Mouse (Mus musculus): ENCODE data around the gene Dytn. TPM values are rescaled to one million over a fixed set of nuclear protein-coding genes. Genes with fewer than 3 reads are reported as not detected.
"Not testable (repeated sequence)": the region's sequence is repeated elsewhere in the genome, so short reads cannot be mapped to it uniquely, and the experiment has no call there.

The Dytn gene
- polyA plus RNA-seq, 1 experiment, result not detected

DNA sequence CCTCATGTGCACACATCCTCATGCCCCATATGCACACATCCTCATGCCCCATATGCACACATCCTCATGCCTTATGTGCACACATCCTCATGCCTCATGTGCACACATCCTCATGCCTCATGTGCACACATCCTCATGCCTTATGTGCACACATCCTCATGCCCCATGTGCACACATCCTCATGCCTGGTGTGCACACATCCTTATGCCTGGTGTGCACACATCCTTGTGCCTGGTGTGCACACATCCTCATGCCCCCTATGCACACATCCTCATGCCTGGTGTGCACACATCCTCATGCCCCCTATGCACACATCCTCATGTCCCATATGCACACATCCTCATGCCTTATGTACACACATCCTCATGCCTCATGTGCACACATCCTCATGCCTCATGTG, 56.3 kb downstream of the Dytn start:
- H3K4me3 ChIP-seq (ENCODE audit: insufficient read depth, low read depth, low read length); H3K4me1 ChIP-seq (ENCODE audit: control insufficient read depth, insufficient read depth, insufficient read length, low read length); H3K27ac ChIP-seq (replicated peaks; ENCODE audit: low read depth, low read length): not testable (repeated sequence)

DNA sequence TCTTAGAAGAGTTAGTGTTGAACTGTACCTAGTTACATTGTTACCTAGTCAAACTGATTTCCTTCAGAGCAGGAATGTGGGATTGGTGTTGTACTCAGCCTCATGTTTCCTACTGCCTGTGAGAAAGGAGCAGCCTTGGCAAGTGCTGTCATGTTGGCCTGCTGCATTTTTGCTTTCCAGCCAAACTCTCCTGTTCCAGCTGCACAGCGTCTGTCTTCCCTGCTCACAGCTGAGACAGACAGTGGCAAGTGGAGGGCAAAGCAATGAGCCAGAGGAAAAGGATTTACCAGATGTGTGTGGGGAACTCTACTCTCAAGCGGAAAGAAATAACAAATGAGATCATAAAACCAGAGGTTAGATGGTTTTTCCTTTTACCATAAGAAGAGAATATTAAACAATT, 58.5 kb downstream of the Dytn start:
- Histone ChIP-seq H3K4me3 (ENCODE audit: insufficient read depth, low read depth, low read length) (no peak overlapping the region), H3K27ac (replicated peaks; ENCODE audit: low read depth, low read length) (no peak overlapping the region), H3K4me1 (ENCODE audit: control insufficient read depth, insufficient read depth, insufficient read length, low read length) (no peaks in the 10 kb centered on the region)

DNA sequence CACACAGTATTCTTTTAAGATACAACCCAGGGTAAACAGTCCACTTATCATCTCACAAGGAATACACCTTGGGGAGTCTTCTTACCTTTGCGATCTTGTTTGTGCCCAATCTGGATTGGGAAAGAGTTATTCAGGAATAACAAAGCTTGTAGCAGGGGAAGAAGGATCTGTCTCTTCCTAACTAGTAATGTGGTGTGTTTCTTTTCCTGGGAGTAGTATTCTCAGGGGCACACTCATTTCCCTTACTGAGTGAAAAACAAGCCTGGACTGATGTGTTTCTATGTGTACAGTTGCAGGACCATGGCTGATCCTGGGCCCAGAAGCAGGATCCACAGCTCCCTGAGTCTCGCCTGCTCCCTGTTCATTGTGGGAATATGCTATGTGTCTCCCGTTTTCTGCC, 71.1 kb downstream of the Dytn start, which contains the start of gene Gm39653:
Gm39653 (plus strand) TSS at position 301 of the 400 bp plus-strand sequence.
- Histone ChIP-seq H3K27ac (replicated peaks; ENCODE audit: low read depth, low read length) (no peak within 1 kb of the TSS), H3K4me1 (ENCODE audit: control insufficient read depth, insufficient read depth, insufficient read length, low read length) (no peaks in the 10 kb centered on the region), H3K4me3 (ENCODE audit: insufficient read depth, low read depth, low read length) (no peak within 1 kb of the TSS)

DNA sequence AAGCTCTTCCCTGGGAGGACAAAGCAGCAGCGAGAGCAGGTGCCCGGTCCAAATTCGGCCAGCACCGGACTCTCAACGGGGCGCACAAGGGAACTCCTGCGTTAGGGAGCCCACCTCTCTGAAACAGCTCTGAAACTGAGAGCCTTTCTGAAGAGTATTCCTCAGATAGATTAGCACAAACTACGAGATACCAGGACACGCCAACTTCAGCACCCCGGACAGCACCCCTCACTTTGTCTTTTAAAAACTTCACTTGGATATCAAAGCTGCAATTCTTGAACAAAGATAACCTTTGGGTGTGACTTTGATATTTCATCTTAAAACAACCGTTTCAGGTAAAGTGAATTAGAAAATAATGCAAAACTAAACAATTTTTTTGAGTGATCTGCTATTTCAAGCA, 72.1 kb downstream of the Dytn start:
- Histone ChIP-seq H3K4me3 (ENCODE audit: insufficient read depth, low read depth, low read length) (no peak overlapping the region), H3K4me1 (ENCODE audit: control insufficient read depth, insufficient read depth, insufficient read length, low read length) (no peaks in the 10 kb centered on the region), H3K27ac (replicated peaks; ENCODE audit: low read depth, low read length) (no peak overlapping the region)

DNA sequence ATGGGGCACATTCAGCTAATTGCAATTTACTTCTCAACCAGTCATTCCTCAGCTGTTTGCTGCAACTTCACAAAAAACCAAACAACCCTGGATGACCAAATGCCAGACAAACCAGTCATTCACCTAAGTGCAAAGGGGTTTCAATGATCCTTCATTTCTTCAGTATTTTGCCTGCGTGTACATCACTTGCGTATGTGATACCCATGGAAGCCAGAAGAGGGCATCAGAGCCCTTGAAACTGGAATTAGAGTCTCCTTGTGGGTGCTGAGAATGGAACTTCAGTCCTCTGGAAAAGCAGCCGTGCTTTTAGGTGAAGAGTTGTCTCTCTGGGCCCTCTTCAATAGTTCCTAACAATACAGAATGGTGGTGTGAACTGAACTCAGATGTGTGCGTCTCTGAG, 77.1 kb downstream of the Dytn start:
- no peaks in the 10 kb centered on the region for H3K4me1 ChIP-seq (ENCODE audit: control insufficient read depth, insufficient read depth, insufficient read length, low read length)
- no peak overlapping the region for H3K4me3 ChIP-seq (ENCODE audit: insufficient read depth, low read depth, low read length)
- H3K27ac ChIP-seq (replicated peaks; ENCODE audit: low read depth, low read length), result no peak overlapping the region

DNA sequence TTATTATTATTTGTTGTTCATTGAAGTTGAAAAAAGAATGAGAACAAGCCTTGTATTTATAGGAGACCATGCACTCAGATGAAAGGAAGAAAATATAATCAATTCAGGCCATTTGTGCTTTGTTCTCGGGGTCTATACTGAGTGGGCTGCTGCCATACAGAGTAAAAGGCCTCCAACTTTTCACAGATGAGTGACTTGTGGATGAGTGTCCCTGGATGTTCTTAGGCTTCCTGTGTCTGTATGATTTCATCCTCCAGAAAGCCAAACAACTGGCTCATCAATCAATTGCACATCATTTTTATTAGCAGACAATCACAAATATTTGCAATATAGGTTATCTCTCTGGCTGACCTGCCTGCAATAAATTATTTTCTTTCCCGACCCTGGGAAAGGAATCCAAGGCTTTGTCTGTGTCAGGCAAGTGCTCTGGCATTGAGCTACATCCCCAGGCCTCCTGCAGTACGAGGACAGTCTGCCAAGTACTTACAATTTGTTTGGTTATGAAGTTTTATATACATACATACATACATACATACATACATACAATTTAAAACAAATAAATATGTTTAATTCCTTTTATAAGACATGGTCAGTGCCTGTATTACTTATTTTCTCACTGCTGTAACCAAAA, 82.7 kb downstream of the Dytn start:
- no peak overlapping the region for H3K27ac ChIP-seq (replicated peaks; ENCODE audit: low read depth, low read length)
- no peak overlapping the region for H3K4me3 ChIP-seq (ENCODE audit: insufficient read depth, low read depth, low read length)

DNA sequence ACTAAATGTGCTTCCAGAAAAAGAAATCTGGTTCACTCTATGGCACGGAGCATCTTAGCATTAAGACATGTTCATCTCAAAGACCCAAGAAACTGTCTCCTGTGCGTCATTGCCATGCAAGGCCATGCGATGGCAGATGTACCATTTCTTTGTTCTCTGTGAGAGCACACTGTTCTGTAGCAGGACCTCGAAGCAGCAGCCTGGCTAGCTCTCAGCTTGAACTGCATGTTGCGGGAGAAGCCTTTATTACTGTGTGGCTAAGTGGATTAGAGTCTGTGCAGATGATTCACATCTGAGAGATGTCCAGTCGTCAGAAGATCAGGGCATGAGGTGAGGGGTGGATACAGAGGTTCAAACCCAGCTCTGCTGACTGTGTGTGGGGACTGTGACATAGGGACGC, 99.9 kb downstream of the Dytn start:
- Histone ChIP-seq H3K27ac (replicated peaks; ENCODE audit: low read depth, low read length) (no peak overlapping the region), H3K4me3 (ENCODE audit: insufficient read depth, low read depth, low read length) (no peak overlapping the region), H3K4me1 (ENCODE audit: control insufficient read depth, insufficient read depth, insufficient read length, low read length) (no peaks in the 10 kb centered on the region)

More for the DNA sequence above, 82.7 kb downstream of the Dytn start:
- H3K4me1 ChIP-seq (ENCODE audit: control insufficient read depth, insufficient read depth, insufficient read length, low read length), result no peaks in the 10 kb centered on the region

DNA sequence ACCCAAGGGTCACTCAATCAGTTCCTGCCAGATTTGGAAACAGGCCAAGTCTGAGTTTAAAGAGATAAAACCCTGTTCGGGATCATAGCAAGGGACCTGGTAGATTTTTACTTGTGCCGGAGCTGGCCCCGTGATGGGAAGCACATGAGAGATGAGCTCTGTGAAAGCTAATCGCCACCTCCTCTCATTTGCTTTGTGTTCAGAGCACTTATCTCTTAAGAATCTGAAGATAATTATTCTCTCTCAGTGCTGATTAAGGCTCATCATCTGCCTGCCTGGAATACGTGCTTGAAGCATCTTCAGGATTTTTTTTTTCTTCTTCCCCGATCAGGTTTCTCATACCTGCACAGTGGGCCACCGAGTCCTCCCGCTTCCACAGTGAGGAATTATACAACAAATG, 107.6 kb downstream of the Dytn start:
- no peaks in the 10 kb centered on the region for H3K4me1 ChIP-seq (ENCODE audit: control insufficient read depth, insufficient read depth, insufficient read length, low read length)

DNA sequence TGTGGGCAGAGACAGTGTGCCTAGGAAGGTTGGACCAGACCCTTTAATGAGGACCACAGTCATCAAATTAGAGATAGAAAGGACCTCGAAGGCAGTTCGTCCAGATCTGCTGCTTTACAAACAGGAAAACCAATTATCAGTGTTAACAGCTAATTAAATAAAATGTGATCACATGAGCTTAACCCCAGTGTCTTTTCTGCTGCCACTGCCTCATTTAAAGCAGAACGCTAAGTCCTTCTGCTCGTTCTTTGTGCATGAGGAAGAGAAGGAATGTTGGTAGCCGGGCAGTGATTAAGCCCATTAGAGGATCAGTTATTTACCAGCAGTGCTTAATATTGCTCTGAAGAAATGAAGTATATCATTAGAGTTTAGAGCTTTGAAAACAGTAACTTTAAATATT, 109.9 kb downstream of the Dytn start:
- Histone ChIP-seq H3K4me3 (ENCODE audit: insufficient read depth, low read depth, low read length) (no peak overlapping the region), H3K27ac (replicated peaks; ENCODE audit: low read depth, low read length) (no peak overlapping the region), H3K4me1 (ENCODE audit: control insufficient read depth, insufficient read depth, insufficient read length, low read length) (no peaks in the 10 kb centered on the region)

More for the DNA sequence above, 107.6 kb downstream of the Dytn start:
- Histone ChIP-seq H3K4me3 (ENCODE audit: insufficient read depth, low read depth, low read length) (no peak overlapping the region), H3K27ac (replicated peaks; ENCODE audit: low read depth, low read length) (no peak overlapping the region)

DNA sequence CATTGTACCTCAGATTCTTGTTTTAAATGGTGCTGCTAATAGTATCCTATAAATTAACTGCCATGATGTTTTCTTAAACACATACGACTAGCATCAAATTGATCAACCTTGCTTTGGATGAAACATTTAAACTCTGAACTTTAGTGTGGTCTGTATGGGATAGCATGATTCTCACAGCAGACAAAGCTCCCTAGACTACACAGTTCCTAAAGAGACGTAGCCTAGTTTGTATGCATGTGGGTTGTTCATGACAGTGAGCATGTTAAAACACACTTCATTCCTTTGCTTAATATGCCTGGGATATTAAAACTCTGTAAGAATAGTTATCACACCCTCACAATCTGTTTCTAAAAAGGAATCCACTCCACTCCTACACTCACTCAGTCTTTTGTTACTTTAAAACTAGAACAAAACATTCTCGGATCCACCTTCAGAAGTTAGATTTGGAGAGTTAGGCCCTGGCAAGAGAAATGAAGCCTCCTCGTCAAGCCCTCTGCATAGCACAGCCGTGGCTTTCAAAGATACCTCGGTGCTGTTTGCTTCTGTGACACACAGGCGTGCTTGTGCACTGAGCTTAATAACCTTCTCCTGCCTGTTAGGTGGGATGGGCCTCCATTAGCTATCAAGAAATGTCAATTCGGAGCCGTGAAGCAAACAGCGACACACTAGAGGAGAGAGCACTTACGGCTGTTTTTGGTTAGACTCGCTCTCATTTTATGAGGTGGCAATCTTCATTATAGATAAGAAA, 112.7 kb downstream of the Dytn start:
- Histone ChIP-seq H3K27ac (replicated peaks; ENCODE audit: low read depth, low read length) (no peak overlapping the region), H3K4me3 (ENCODE audit: insufficient read depth, low read depth, low read length) (no peak overlapping the region)

DNA sequence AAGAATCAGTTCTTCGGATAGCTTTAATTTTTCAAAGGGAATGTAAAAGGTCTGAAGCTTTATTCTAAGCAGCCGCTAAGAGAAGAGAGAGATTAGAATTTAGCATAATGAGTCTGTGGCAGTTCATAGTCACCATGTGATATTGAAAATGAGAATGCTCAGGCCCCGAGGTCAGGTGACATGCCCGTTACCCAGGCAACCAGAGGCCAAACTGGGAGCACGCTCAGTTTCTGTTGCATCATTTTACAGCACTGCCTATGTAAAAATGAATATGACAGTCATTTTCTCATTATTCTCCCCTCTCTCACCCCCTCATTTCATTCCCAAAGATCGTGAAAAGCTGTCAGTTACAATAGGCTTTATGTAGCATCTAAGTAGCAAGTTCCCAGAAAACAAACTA, 113.3 kb downstream of the Dytn start:
- H3K27ac ChIP-seq (replicated peaks; ENCODE audit: low read depth, low read length), result no peak overlapping the region
- no peak overlapping the region for H3K4me3 ChIP-seq (ENCODE audit: insufficient read depth, low read depth, low read length)

More for the DNA sequence above, 112.7 kb downstream of the Dytn start:
- H3K4me1 ChIP-seq (ENCODE audit: control insufficient read depth, insufficient read depth, insufficient read length, low read length), result no peaks in the 10 kb centered on the region

More for the DNA sequence above, 113.3 kb downstream of the Dytn start:
- no peaks in the 10 kb centered on the region for H3K4me1 ChIP-seq (ENCODE audit: control insufficient read depth, insufficient read depth, insufficient read length, low read length)

Other genes starting within 250 kb of the Dytn start
- gene Adam23, start 241.0 kb downstream of the Dytn start, polyA plus RNA-seq (2012; ENCODE audit: insufficient read depth, insufficient read length, missing spikeins), result 3.4 and 3.5 TPM in 2 replicates
- gene Gm39653, start 71.0 kb downstream of the Dytn start, polyA plus RNA-seq (2012; ENCODE audit: insufficient read depth, insufficient read length, missing spikeins), result not detected in 2 replicates
- not detected in 2 replicates for gene Mdh1b, start 43.4 kb upstream of the Dytn start, polyA plus RNA-seq (2012; ENCODE audit: insufficient read depth, insufficient read length, missing spikeins)
- 33.7 and 36.9 TPM in 2 replicates for gene Fastkd2, start 43.7 kb upstream of the Dytn start, polyA plus RNA-seq (2012; ENCODE audit: insufficient read depth, insufficient read length, missing spikeins)
- gene 4933402D24Rik, start 82.3 kb upstream of the Dytn start, polyA plus RNA-seq (2012; ENCODE audit: insufficient read depth, insufficient read length, missing spikeins), result not detected in 2 replicates